Mouse (Mus musculus): Measurements from ENCODE around the gene Palm2. TPM values are rescaled to one million over a fixed set of nuclear protein-coding genes. Genes with fewer than 3 reads are reported as not detected.

Gene Palm2
- polyA plus RNA-seq, 1 experiment: 75.2 TPM

- Histone ChIP-seq H3K4me3 (ENCODE audit: insufficient read depth, low read length) (no peak overlapping the region), H3K27ac (ENCODE audit: insufficient read depth, low read length) (no peak overlapping the region), H3K4me1 (ENCODE audit: control insufficient read depth, insufficient read depth, low read length) (peaks cover 5% of the 10 kb centered on the region; the same call in 1 of the 2 replicates)
- TF ChIP-seq POLR2A (IDR thresholded peaks at IDR 0.05; ENCODE audit: low read depth, low read length) (no peak), CTCF (IDR thresholded peaks at IDR 0.05; ENCODE audit: borderline replicate concordance, insufficient read depth, low read length) (no peak)
These were observed 99.6 kb downstream of the Palm2 start for GRCm38 (mm10) chr4:57533686-57534085.

- no peak for TF ChIP-seq POLR2A (IDR thresholded peaks at IDR 0.05; ENCODE audit: low read depth, low read length)
- no peak for TF ChIP-seq CTCF (IDR thresholded peaks at IDR 0.05; ENCODE audit: borderline replicate concordance, insufficient read depth, low read length)
- Histone ChIP-seq H3K4me3 (ENCODE audit: insufficient read depth, low read length) (no peak overlapping the region), H3K4me1 (ENCODE audit: control insufficient read depth, insufficient read depth, low read length) (peaks cover 5% of the 10 kb centered on the region; the same call in 1 of the 2 replicates), H3K27ac (ENCODE audit: insufficient read depth, low read length) (no peak overlapping the region)
These were observed 100.2 kb downstream of the Palm2 start for GRCm38 (mm10) chr4:57534232-57534631.

GRCm38 (mm10) chr4:57535087-57535486 is 101.0 kb downstream of the Palm2 start:
- Histone ChIP-seq H3K4me3 (ENCODE audit: insufficient read depth, low read length) (no peak overlapping the region), H3K27ac (ENCODE audit: insufficient read depth, low read length) (no peak overlapping the region), H3K4me1 (ENCODE audit: control insufficient read depth, insufficient read depth, low read length) (peaks cover 5% of the 10 kb centered on the region; the same call in 1 of the 2 replicates)
- TF ChIP-seq POLR2A (IDR thresholded peaks at IDR 0.05; ENCODE audit: low read depth, low read length): no peak
- TF ChIP-seq CTCF (IDR thresholded peaks at IDR 0.05; ENCODE audit: borderline replicate concordance, insufficient read depth, low read length): no peak

GRCm38 (mm10) chr4:57538029-57538688 is 104.1 kb downstream of the Palm2 start:
- peak overlapping the region; percentile 7; the same call in 1 of the 2 replicates for H3K27ac ChIP-seq (ENCODE audit: insufficient read depth, low read length)
- H3K4me1 ChIP-seq (ENCODE audit: control insufficient read depth, insufficient read depth, low read length): peaks cover 5% of the 10 kb centered on the region; the same call in 1 of the 2 replicates
- TF ChIP-seq POLR2A (IDR thresholded peaks at IDR 0.05; ENCODE audit: low read depth, low read length): no peak
- TF ChIP-seq CTCF (IDR thresholded peaks at IDR 0.05; ENCODE audit: borderline replicate concordance, insufficient read depth, low read length): no peak
- H3K4me3 ChIP-seq (ENCODE audit: insufficient read depth, low read length): no peak overlapping the region

GRCm38 (mm10) chr4:57543692-57544256 is 109.7 kb downstream of the Palm2 start:
- TF ChIP-seq POLR2A (IDR thresholded peaks at IDR 0.05; ENCODE audit: low read depth, low read length): peak; percentile 59
- TF ChIP-seq CTCF (IDR thresholded peaks at IDR 0.05; ENCODE audit: borderline replicate concordance, insufficient read depth, low read length): no peak
- Histone ChIP-seq H3K4me1 (ENCODE audit: control insufficient read depth, insufficient read depth, low read length) (peaks cover 5% of the 10 kb centered on the region), H3K4me3 (ENCODE audit: insufficient read depth, low read length) (no peak overlapping the region), H3K27ac (ENCODE audit: insufficient read depth, low read length) (peak overlapping the region; percentile 92)

- Histone ChIP-seq H3K4me3 (ENCODE audit: insufficient read depth, low read length) (no peak overlapping the region), H3K27ac (ENCODE audit: insufficient read depth, low read length) (no peak overlapping the region), H3K4me1 (ENCODE audit: control insufficient read depth, insufficient read depth, low read length) (peaks cover 9% of the 10 kb centered on the region)
- TF ChIP-seq POLR2A (IDR thresholded peaks at IDR 0.05; ENCODE audit: low read depth, low read length) (no peak), CTCF (IDR thresholded peaks at IDR 0.05; ENCODE audit: borderline replicate concordance, insufficient read depth, low read length) (no peak)
These were observed 113.7 kb downstream of the Palm2 start for GRCm38 (mm10) chr4:57547785-57548184.

GRCm38 (mm10) chr4:57550216-57550615 is 116.2 kb downstream of the Palm2 start:
- Histone ChIP-seq H3K4me1 (ENCODE audit: control insufficient read depth, insufficient read depth, low read length) (peaks cover 4% of the 10 kb centered on the region; the same call in 1 of the 2 replicates), H3K4me3 (ENCODE audit: insufficient read depth, low read length) (no peak overlapping the region), H3K27ac (ENCODE audit: insufficient read depth, low read length) (peak overlapping the region; percentile 70)
- TF ChIP-seq CTCF (IDR thresholded peaks at IDR 0.05; ENCODE audit: borderline replicate concordance, insufficient read depth, low read length): no peak
- TF ChIP-seq POLR2A (IDR thresholded peaks at IDR 0.05; ENCODE audit: low read depth, low read length): no peak

GRCm38 (mm10) chr4:57557102-57557501 is 123.1 kb downstream of the Palm2 start:
- Histone ChIP-seq H3K4me3 (ENCODE audit: insufficient read depth, low read length) (no peak overlapping the region), H3K4me1 (ENCODE audit: control insufficient read depth, insufficient read depth, low read length) (peaks cover 13% of the 10 kb centered on the region), H3K27ac (ENCODE audit: insufficient read depth, low read length) (no peak overlapping the region)
- TF ChIP-seq CTCF (IDR thresholded peaks at IDR 0.05; ENCODE audit: borderline replicate concordance, insufficient read depth, low read length): no peak
- TF ChIP-seq POLR2A (IDR thresholded peaks at IDR 0.05; ENCODE audit: low read depth, low read length): no peak

- TF ChIP-seq POLR2A (IDR thresholded peaks at IDR 0.05; ENCODE audit: low read depth, low read length) (peak; percentile 33; the same call in 1 of the 2 replicates), CTCF (IDR thresholded peaks at IDR 0.05; ENCODE audit: borderline replicate concordance, insufficient read depth, low read length) (no peak)
- Histone ChIP-seq H3K4me1 (ENCODE audit: control insufficient read depth, insufficient read depth, low read length) (peaks cover 11% of the 10 kb centered on the region), H3K27ac (ENCODE audit: insufficient read depth, low read length) (peak overlapping the region; percentile 100), H3K4me3 (ENCODE audit: insufficient read depth, low read length) (no peak overlapping the region)
These were observed 125.4 kb downstream of the Palm2 start for GRCm38 (mm10) chr4:57559438-57559837.

GRCm38 (mm10) chr4:57560010-57560409 is 126.0 kb downstream of the Palm2 start:
- TF ChIP-seq POLR2A (IDR thresholded peaks at IDR 0.05; ENCODE audit: low read depth, low read length) (0 out of 2 replicates have a peak, but pooled peaks have one; percentile 27), CTCF (IDR thresholded peaks at IDR 0.05; ENCODE audit: borderline replicate concordance, insufficient read depth, low read length) (no peak)
- H3K4me1 ChIP-seq (ENCODE audit: control insufficient read depth, insufficient read depth, low read length): peaks cover 11% of the 10 kb centered on the region
- peak overlapping the region; percentile 100 for H3K27ac ChIP-seq (ENCODE audit: insufficient read depth, low read length)
- H3K4me3 ChIP-seq (ENCODE audit: insufficient read depth, low read length): no peak overlapping the region

Measured in embryonic fibroblast, embryonic 13.5 days (primary cell).